Mouse (Mus musculus): ENCODE data around the gene Pip5k1c. TPM values are rescaled to one million over a fixed set of nuclear protein-coding genes. Genes with fewer than 3 reads are reported as not detected.

Gene Pip5k1c
- polyA plus RNA-seq, 1 experiment from 2014 or later, result 46.2 TPM

GRCm38 (mm10) chr10:81365073-81365472, 72.3 kb downstream of the Pip5k1c start:
- peaks cover 42% of the 10 kb centered on the region for H3K4me1 ChIP-seq (ENCODE audit: control insufficient read depth, insufficient read depth, low read length)
- WGBS, result 38% methylated on average over 4 of the region's 4 CpGs
- H3K4me2 ChIP-seq, result peak overlapping the region; percentile 52; the same call in 1 of the 2 replicates
- DNase-seq (ENCODE audit: low spot score, missing footprints), result no peak
- peak; percentile 36 for ATAC-seq (ENCODE audit: low FRiP score)
- no peaks in the 10 kb centered on the region for H3K9me3 ChIP-seq (ENCODE audit: control insufficient read depth, low read length)
- peaks cover 11% of the 10 kb centered on the region for H3K27me3 ChIP-seq (ENCODE audit: control insufficient read depth, insufficient read depth, low read length)
- 0 out of 2 replicates have a peak overlapping the region, but pooled peaks have one; percentile 16 for H3K9ac ChIP-seq (ENCODE audit: low read length)
- peaks cover 24% of the 10 kb centered on the region for H3K36me3 ChIP-seq (ENCODE audit: control insufficient read depth, insufficient read depth, low read length)
- H3K27ac ChIP-seq (ENCODE audit: low read depth, low read length), result no peak overlapping the region
- 0 out of 2 replicates have a peak overlapping the region, but pooled peaks have one; percentile 2 for H3K4me3 ChIP-seq (ENCODE audit: low read depth, low read length)

- Histone ChIP-seq H3K36me3 (ENCODE audit: control insufficient read depth, insufficient read depth, low read length) (peaks cover 30% of the 10 kb centered on the region), H3K4me3 (ENCODE audit: low read depth, low read length) (0 out of 2 replicates have a peak within 1 kb of the TSS, but pooled peaks have one; percentile 2), H3K9me3 (ENCODE audit: control insufficient read depth, low read length) (no peaks in the 10 kb centered on the region), H3K4me1 (ENCODE audit: control insufficient read depth, insufficient read depth, low read length) (peaks cover 38% of the 10 kb centered on the region), H3K27ac (ENCODE audit: low read depth, low read length) (no peak within 1 kb of the TSS; the same call in 1 of the 2 replicates), H3K27me3 (ENCODE audit: control insufficient read depth, insufficient read depth, low read length) (peaks cover 11% of the 10 kb centered on the region), H3K9ac (ENCODE audit: low read length) (peak within 1 kb of the TSS; percentile 20; the same call in 1 of the 2 replicates), H3K4me2 (peak within 1 kb of the TSS; percentile 52)
- WGBS, result 17% methylated on average over 12 of the region's 12 CpGs
- ATAC-seq (ENCODE audit: low FRiP score), result peak; percentile 71
- peak; percentile 95 for DNase-seq (ENCODE audit: low spot score, missing footprints)
Observed at GRCm38 (mm10) chr10:81365672-81366476, 73.1 kb downstream of the Pip5k1c start, which contains the start of gene 4930404N11Rik. Gene 4930404N11Rik, minus strand, starts transcription at chr10:81365816.

GRCm38 (mm10) chr10:81366477-81367206, 73.9 kb downstream of the Pip5k1c start:
- Histone ChIP-seq H3K9me3 (ENCODE audit: control insufficient read depth, low read length) (no peaks in the 10 kb centered on the region), H3K9ac (ENCODE audit: low read length) (0 out of 2 replicates have a peak overlapping the region, but pooled peaks have one; percentile 20), H3K27me3 (ENCODE audit: control insufficient read depth, insufficient read depth, low read length) (peaks cover 11% of the 10 kb centered on the region), H3K27ac (ENCODE audit: low read depth, low read length) (peak overlapping the region; percentile 9; the same call in 1 of the 2 replicates), H3K36me3 (ENCODE audit: control insufficient read depth, insufficient read depth, low read length) (peaks cover 30% of the 10 kb centered on the region), H3K4me2 (no peak overlapping the region), H3K4me3 (ENCODE audit: low read depth, low read length) (no peak overlapping the region), H3K4me1 (ENCODE audit: control insufficient read depth, insufficient read depth, low read length) (peaks cover 36% of the 10 kb centered on the region)
- no peak for ATAC-seq (ENCODE audit: low FRiP score)
- DNase-seq (ENCODE audit: low spot score, missing footprints), result peak; percentile 80
- 78% methylated on average over 6 of the region's 6 CpGs for WGBS

- Histone ChIP-seq H3K4me1 (ENCODE audit: control insufficient read depth, insufficient read depth, low read length) (peaks cover 36% of the 10 kb centered on the region), H3K27ac (ENCODE audit: low read depth, low read length) (0 out of 2 replicates have a peak overlapping the region, but pooled peaks have one; percentile 9), H3K4me3 (ENCODE audit: low read depth, low read length) (no peak overlapping the region), H3K9me3 (ENCODE audit: control insufficient read depth, low read length) (no peaks in the 10 kb centered on the region), H3K9ac (ENCODE audit: low read length) (no peak overlapping the region), H3K36me3 (ENCODE audit: control insufficient read depth, insufficient read depth, low read length) (peaks cover 30% of the 10 kb centered on the region), H3K27me3 (ENCODE audit: control insufficient read depth, insufficient read depth, low read length) (peaks cover 11% of the 10 kb centered on the region), H3K4me2 (no peak overlapping the region)
- ATAC-seq (ENCODE audit: low FRiP score) (no peak), DNase-seq (ENCODE audit: low spot score, missing footprints) (peak; percentile 85)
- WGBS, result 87% methylated on average over 6 of the region's 6 CpGs
Observed at GRCm38 (mm10) chr10:81367207-81367495, 74.4 kb downstream of the Pip5k1c start.

Small RNA genes within 50 kb of the gene (microRNA-seq; reads per million reads assigned to microRNA genes)
- gene Mir3057, result 19.7 reads per million, percentile 37 among the genes with 10 or more reads in this experiment

Other genes starting within 250 kb of the Pip5k1c start
- gene Sgta, start 232.8 kb upstream of the Pip5k1c start, polyA plus RNA-seq (2014; fragmentation: Nextera tagmentation; extraction: Ambion mirVana), result 200 and 232 TPM in 2 replicates
- gene Thop1, start 222.9 kb upstream of the Pip5k1c start, polyA plus RNA-seq (2014; fragmentation: Nextera tagmentation; extraction: Ambion mirVana), result 44.1 and 51.4 TPM in 2 replicates
- 0.08 and 0.34 TPM in 2 replicates for gene Creb3l3, start 194.1 kb upstream of the Pip5k1c start, polyA plus RNA-seq (2014; fragmentation: Nextera tagmentation; extraction: Ambion mirVana)
- gene Map2k2, start 187.0 kb upstream of the Pip5k1c start, polyA plus RNA-seq (2014; fragmentation: Nextera tagmentation; extraction: Ambion mirVana), result 189 and 210 TPM in 2 replicates
- gene Zbtb7a, start 157.7 kb upstream of the Pip5k1c start, polyA plus RNA-seq (2014; fragmentation: Nextera tagmentation; extraction: Ambion mirVana), result 5.3 and 5.6 TPM in 2 replicates
- 42.1 and 46.5 TPM in 2 replicates for gene Pias4, start 125.0 kb upstream of the Pip5k1c start, polyA plus RNA-seq (2014; fragmentation: Nextera tagmentation; extraction: Ambion mirVana)
- gene Eef2, start 116.3 kb upstream of the Pip5k1c start, polyA plus RNA-seq (2014; fragmentation: Nextera tagmentation; extraction: Ambion mirVana), result 398 and 422 TPM in 2 replicates
- 49.7 and 50.6 TPM in 2 replicates for gene Dapk3, start 110.0 kb upstream of the Pip5k1c start, polyA plus RNA-seq (2014; fragmentation: Nextera tagmentation; extraction: Ambion mirVana)
- gene 4930442H23Rik, start 109.1 kb upstream of the Pip5k1c start, polyA plus RNA-seq (2014; fragmentation: Nextera tagmentation; extraction: Ambion mirVana), result not detected in 2 replicates
- gene Nmrk2, start 90.9 kb upstream of the Pip5k1c start, polyA plus RNA-seq (2014; fragmentation: Nextera tagmentation; extraction: Ambion mirVana), result not detected in 2 replicates
- 21.2 and 22.2 TPM in 2 replicates for gene Atcay, start 62.1 kb upstream of the Pip5k1c start, polyA plus RNA-seq (2014; fragmentation: Nextera tagmentation; extraction: Ambion mirVana)
- 3.0 and 3.8 TPM in 2 replicates for gene Zfr2, start 59.8 kb upstream of the Pip5k1c start, polyA plus RNA-seq (2014; fragmentation: Nextera tagmentation; extraction: Ambion mirVana)
- 2.5 and 2.7 TPM in 2 replicates for gene Matk, start 40.0 kb upstream of the Pip5k1c start, polyA plus RNA-seq (2014; fragmentation: Nextera tagmentation; extraction: Ambion mirVana)
- gene Mrpl54, start 26.0 kb upstream of the Pip5k1c start, polyA plus RNA-seq (2014; fragmentation: Nextera tagmentation; extraction: Ambion mirVana), result 198 and 205 TPM in 2 replicates
- gene Apba3, start 26.0 kb upstream of the Pip5k1c start, polyA plus RNA-seq (2014; fragmentation: Nextera tagmentation; extraction: Ambion mirVana), result 25.4 and 31.2 TPM in 2 replicates
- gene Tjp3, start 1.4 kb upstream of the Pip5k1c start, polyA plus RNA-seq (2014; fragmentation: Nextera tagmentation; extraction: Ambion mirVana), result 3.9 and 4.0 TPM in 2 replicates
- 31.9 and 36.8 TPM in 2 replicates for gene Cactin, start 28.1 kb downstream of the Pip5k1c start, polyA plus RNA-seq (2014; fragmentation: Nextera tagmentation; extraction: Ambion mirVana)
- 2.4 and 2.6 TPM in 2 replicates for gene Tbxa2r, start 35.8 kb downstream of the Pip5k1c start, polyA plus RNA-seq (2014; fragmentation: Nextera tagmentation; extraction: Ambion mirVana)
- gene Gipc3, start 50.3 kb downstream of the Pip5k1c start, polyA plus RNA-seq (2014; fragmentation: Nextera tagmentation; extraction: Ambion mirVana), result 0.04 TPM in 1 of 2 replicates, not detected in the other
- 89.1 and 97.7 TPM in 2 replicates for gene Hmg20b, start 57.5 kb downstream of the Pip5k1c start, polyA plus RNA-seq (2014; fragmentation: Nextera tagmentation; extraction: Ambion mirVana)
- 2.8 and 4.4 TPM in 2 replicates for gene Mfsd12, start 64.5 kb downstream of the Pip5k1c start, polyA plus RNA-seq (2014; fragmentation: Nextera tagmentation; extraction: Ambion mirVana)
- gene 4930404N11Rik, start 72.9 kb downstream of the Pip5k1c start, polyA plus RNA-seq (2014; fragmentation: Nextera tagmentation; extraction: Ambion mirVana), result 0.12 TPM in 1 of 2 replicates, not detected in the other
- gene Fzr1, start 85.6 kb downstream of the Pip5k1c start, polyA plus RNA-seq (2014; fragmentation: Nextera tagmentation; extraction: Ambion mirVana), result 94.3 and 104 TPM in 2 replicates
- 43.3 and 53.7 TPM in 2 replicates for gene Dohh, start 91.5 kb downstream of the Pip5k1c start, polyA plus RNA-seq (2014; fragmentation: Nextera tagmentation; extraction: Ambion mirVana)
- 2.7 and 2.9 TPM in 2 replicates for gene Gm48551, start 91.5 kb downstream of the Pip5k1c start, polyA plus RNA-seq (2014; fragmentation: Nextera tagmentation; extraction: Ambion mirVana)
- 0.20 and 0.47 TPM in 2 replicates for gene Gm48552, start 96.0 kb downstream of the Pip5k1c start, polyA plus RNA-seq (2014; fragmentation: Nextera tagmentation; extraction: Ambion mirVana)
- gene Smim24, start 100.1 kb downstream of the Pip5k1c start, polyA plus RNA-seq (2014; fragmentation: Nextera tagmentation; extraction: Ambion mirVana), result 2.3 and 2.7 TPM in 2 replicates
- gene Nfic, start 162.7 kb downstream of the Pip5k1c start, polyA plus RNA-seq (2014; fragmentation: Nextera tagmentation; extraction: Ambion mirVana), result 6.6 and 6.9 TPM in 2 replicates
- 10.0 and 13.1 TPM in 2 replicates for gene Celf5, start 189.7 kb downstream of the Pip5k1c start, polyA plus RNA-seq (2014; fragmentation: Nextera tagmentation; extraction: Ambion mirVana)
- gene Ncln, start 203.4 kb downstream of the Pip5k1c start, polyA plus RNA-seq (2014; fragmentation: Nextera tagmentation; extraction: Ambion mirVana), result 40.4 and 44.5 TPM in 2 replicates
- 0.37 and 0.43 TPM in 2 replicates for gene S1pr4, start 207.2 kb downstream of the Pip5k1c start, polyA plus RNA-seq (2014; fragmentation: Nextera tagmentation; extraction: Ambion mirVana)
- gene Gna15, start 231.3 kb downstream of the Pip5k1c start, polyA plus RNA-seq (2014; fragmentation: Nextera tagmentation; extraction: Ambion mirVana), result 1.1 and 1.4 TPM in 2 replicates